Mouse (Mus musculus): Measurements from ENCODE around the gene Slc35b1.

Slc35b1 gene

GRCm38 (mm10) chr11:95431344-95431743 lies 46.9 kb downstream of the Slc35b1 start:
- DNase-seq (ENCODE audit: low spot score) = no peak

DNA sequence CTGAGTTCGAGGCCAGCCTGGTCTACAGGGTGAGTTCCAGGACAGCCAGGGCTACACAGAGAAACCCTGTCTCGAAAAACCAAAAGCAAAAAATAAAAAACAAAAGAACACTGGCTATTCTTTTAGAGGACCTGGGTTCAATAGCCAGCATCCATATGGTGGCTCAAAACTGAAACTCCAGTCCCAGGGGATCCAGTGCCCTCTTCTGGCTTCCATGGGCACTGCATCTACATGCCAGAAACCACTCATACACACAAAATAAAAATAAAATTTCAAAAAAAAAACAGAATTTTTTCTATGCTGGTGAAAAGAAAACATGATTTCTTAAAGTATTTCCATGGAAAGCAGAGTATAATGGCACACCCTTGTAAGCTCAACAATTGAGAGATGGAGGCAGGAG lies 47.7 kb downstream of the Slc35b1 start:
- peak; percentile 44 for DNase-seq (ENCODE audit: low spot score)

All from T-cell, adult 2 months (primary cell).